Mouse (Mus musculus) cortical plate, adult 2 months (tissue): Measurements from ENCODE around the gene Fam19a3. TPM values are rescaled to one million over a fixed set of nuclear protein-coding genes. Genes with fewer than 3 reads are reported as not detected.

ENCODE experiments used
- H3K27ac ChIP-seq: fragments of 200-500 bp; 2 replicates; pipeline ENCODE4 v1.5.1; 2012; ENCODE audit warnings: low read length, control low read depth, inconsistent platforms; ENCODE audit not compliant: insufficient read depth
- H3K4me1 ChIP-seq: fragments of 200-500 bp; 2 replicates; pipeline ENCODE4 v1.6.1; 2011; ENCODE audit warnings: low read length; ENCODE audit not compliant: control insufficient read depth, insufficient read depth
- H3K4me3 ChIP-seq: fragments of 200-500 bp; 2 replicates; pipeline ENCODE4 v1.5.1; 2011; ENCODE audit warnings: mild to moderate bottlenecking, low read length, control low read depth; ENCODE audit not compliant: insufficient read depth
- CTCF ChIP-seq: fragments of 200-500 bp; IDR thresholded peaks from 2 replicates; pipeline ENCODE4 v1.5.1; 2011; ENCODE audit warnings: mild to moderate bottlenecking, control low read depth, low read length; ENCODE audit not compliant: insufficient read depth; ENCODE audit errors: extremely low read depth
- POLR2A ChIP-seq: fragments of 200-500 bp; IDR thresholded peaks from 2 replicates; pipeline ENCODE4 v1.6.1; 2011; ENCODE audit warnings: mild to moderate bottlenecking, low read length, control low read depth; ENCODE audit not compliant: insufficient read depth; ENCODE audit errors: extremely low read depth
- polyA plus RNA-seq: library from polyadenylated mRNA; depleted of rRNA; stranded (reverse); fragments of >200 nt; gene quantifications from 2 replicates; pipeline ENCODE4 v1.2.3, GENCODE M21; 2012

Fam19a3 gene
- polyA plus RNA-seq, 1 experiment = 0.08 TPM

- no peak for TF ChIP-seq POLR2A
- no peak for TF ChIP-seq CTCF
- Histone ChIP-seq H3K27ac (no peak overlapping the region), H3K4me1 (peaks cover 12% of the 10 kb centered on the region), H3K4me3 (no peak overlapping the region)
These were observed 12.5 kb upstream of the Fam19a3 start for GRCm38 (mm10) chr3:104793871-104794828.

- Histone ChIP-seq H3K4me3 (no peak overlapping the region), H3K27ac (no peak overlapping the region), H3K4me1 (peaks cover 14% of the 10 kb centered on the region)
- TF ChIP-seq POLR2A (no peak), CTCF (no peak)
These were observed 11.0 kb upstream of the Fam19a3 start for GRCm38 (mm10) chr3:104792360-104793270.

GRCm38 (mm10) chr3:104791671-104792070 lies 10.0 kb upstream of the Fam19a3 start:
- TF ChIP-seq POLR2A = no peak
- no peak for TF ChIP-seq CTCF
- peaks cover 14% of the 10 kb centered on the region for H3K4me1 ChIP-seq
- no peak overlapping the region for H3K27ac ChIP-seq
- no peak overlapping the region for H3K4me3 ChIP-seq

GRCm38 (mm10) chr3:104791017-104791416 lies 9.4 kb upstream of the Fam19a3 start:
- Histone ChIP-seq H3K4me1 (peaks cover 14% of the 10 kb centered on the region), H3K27ac (no peak overlapping the region), H3K4me3 (no peak overlapping the region)
- no peak for TF ChIP-seq POLR2A
- no peak for TF ChIP-seq CTCF

GRCm38 (mm10) chr3:104790401-104790937 lies 8.8 kb upstream of the Fam19a3 start:
- TF ChIP-seq CTCF = no peak
- Histone ChIP-seq H3K27ac (no peak overlapping the region), H3K4me1 (peaks cover 14% of the 10 kb centered on the region), H3K4me3 (0 out of 2 replicates have a peak overlapping the region, but pooled peaks have one; percentile 12)

GRCm38 (mm10) chr3:104789822-104790221 lies 8.2 kb upstream of the Fam19a3 start:
- peak overlapping the region; percentile 12; the same call in 1 of the 2 replicates for H3K4me3 ChIP-seq
- TF ChIP-seq CTCF (no peak), POLR2A (no peak)
- no peak overlapping the region for H3K27ac ChIP-seq
- H3K4me1 ChIP-seq = peaks cover 14% of the 10 kb centered on the region

- Histone ChIP-seq H3K4me3 (peak overlapping the region; percentile 42), H3K27ac (peak overlapping the region; percentile 66; the same call in 1 of the 2 replicates), H3K4me1 (peaks cover 14% of the 10 kb centered on the region)
- TF ChIP-seq POLR2A (no peak), CTCF (no peak)
These were observed 7.6 kb upstream of the Fam19a3 start for GRCm38 (mm10) chr3:104789312-104789605.

GRCm38 (mm10) chr3:104788561-104789311 lies 7.1 kb upstream of the Fam19a3 start:
- peak overlapping the region; percentile 66; the same call in 1 of the 2 replicates for H3K27ac ChIP-seq
- H3K4me1 ChIP-seq = peaks cover 14% of the 10 kb centered on the region
- TF ChIP-seq POLR2A (no peak), CTCF (peak; percentile 45)
- peak overlapping the region; percentile 42 for H3K4me3 ChIP-seq
